Mouse (Mus musculus): ENCODE data around the gene Pold1.

DNA sequence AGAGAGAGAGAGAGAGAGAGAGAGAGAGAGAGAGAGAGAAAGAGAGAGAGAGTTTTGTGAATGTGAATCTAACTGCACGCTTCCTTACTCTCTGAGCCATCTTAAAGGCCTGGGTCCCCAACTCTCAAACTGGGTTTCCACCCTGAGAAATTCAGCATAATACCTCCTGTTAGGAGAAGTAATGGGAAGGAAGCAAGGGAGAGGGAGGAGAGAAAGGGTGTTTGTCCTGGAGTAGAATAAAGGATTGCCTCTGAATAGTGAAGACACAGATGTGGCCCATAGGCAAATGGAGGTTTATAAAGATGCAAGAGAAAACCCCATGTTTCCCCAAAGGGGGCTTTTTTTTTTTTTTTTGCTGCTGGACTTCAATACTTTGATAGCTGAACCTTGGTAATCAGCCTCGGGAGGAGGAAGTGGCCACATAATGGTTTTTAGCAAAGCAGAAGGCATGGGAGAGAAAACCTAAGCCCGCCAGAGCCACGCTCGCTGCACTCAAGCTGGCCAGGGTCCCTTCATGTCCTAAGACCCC lies 24.4 kb upstream of the Pold1 start:
- no peak for TF ChIP-seq POLR2A (IDR thresholded peaks at IDR 0.05; ENCODE audit: insufficient read depth, low read length)
- no peak for TF ChIP-seq EP300 (IDR thresholded peaks at IDR 0.05; ENCODE audit: insufficient read depth, low read depth, low read length)
- TF ChIP-seq CTCF (IDR thresholded peaks at IDR 0.05; ENCODE audit: low read depth, low read length), result no peak

Measured in ES-Bruce4 (cell line).